Mouse (Mus musculus) spleen, adult 2 months (tissue): ENCODE measurements around the gene Pign. TPM values are rescaled to one million over a fixed set of nuclear protein-coding genes. Genes with fewer than 3 reads are reported as not detected.

Experiments used
- DNase-seq, 2 experiments: peaks; one replicate each; pipeline versions ENCODE4 v3.0.0 to v3.0.0-alpha.2; 2012 to 2021; ENCODE audit warnings: low spot score in 2 of 2, low read depth in 1 of 2
- H3K27ac ChIP-seq: fragments of 200-500 bp; 2 replicates; pipeline ENCODE4 v1.5.1; 2012; ENCODE audit warnings: low read length, inconsistent platforms; ENCODE audit not compliant: insufficient read depth
- H3K27me3 ChIP-seq: fragments of 200-500 bp; 2 replicates; pipeline ENCODE4 v1.6.1; 2012; ENCODE audit warnings: mild to moderate bottlenecking, moderate library complexity, low read length, inconsistent platforms; ENCODE audit not compliant: control insufficient read depth, insufficient read depth
- H3K36me3 ChIP-seq: fragments of 200-500 bp; 2 replicates; pipeline ENCODE4 v1.6.1; 2012; ENCODE audit warnings: mild to moderate bottlenecking, low read length, inconsistent platforms; ENCODE audit not compliant: control insufficient read depth, insufficient read depth
- H3K4me1 ChIP-seq: fragments of 200-500 bp; 2 replicates; pipeline ENCODE4 v1.6.1; 2011; ENCODE audit warnings: inconsistent platforms; ENCODE audit not compliant: control insufficient read depth, insufficient read depth, insufficient read length
- H3K4me3 ChIP-seq: fragments of 200-500 bp; 2 replicates; pipeline ENCODE4 v1.5.1; 2011; ENCODE audit warnings: mild to moderate bottlenecking, inconsistent platforms; ENCODE audit not compliant: insufficient read depth, insufficient read length; ENCODE audit errors: extremely low read depth
- CTCF ChIP-seq: fragments of 200-500 bp; IDR thresholded peaks from 2 replicates; pipeline ENCODE4 v1.5.1; 2011; ENCODE audit warnings: mild to moderate bottlenecking, inconsistent platforms; ENCODE audit not compliant: insufficient read depth, insufficient read length, insufficient replicate concordance; ENCODE audit errors: extremely low read depth
- POLR2A ChIP-seq: fragments of 200-500 bp; IDR thresholded peaks from 2 replicates; pipeline ENCODE4 v1.6.1; 2011; ENCODE audit warnings: low read depth, low read length, inconsistent platforms
- WGBS: fragments of 180-500 bp; shearing (Covaris S2); methylation state at CpG from one replicate; pipeline ENCODE4 v1.1.7; 2018; 5-methylcytosine and 5-hydroxymethylcytosine counted together
- polyA plus RNA-seq: library from polyadenylated mRNA; depleted of rRNA; stranded (reverse); fragments of >200 nt; gene quantifications from 2 replicates; pipeline ENCODE4 v1.2.3, GENCODE M21; 2012

Gene Pign
- polyA plus RNA-seq, 1 experiment = 11.0 TPM

- H3K27ac ChIP-seq = no peak overlapping the region
- 90% methylated on average over 1 of the region's 1 CpGs for WGBS
- TF ChIP-seq POLR2A (no peak), CTCF (peak; percentile 29; the same call in 1 of the 2 replicates)
- no peaks in the 10 kb centered on the region for H3K4me1 ChIP-seq
- H3K36me3 ChIP-seq = peaks cover 3% of the 10 kb centered on the region; the same call in 1 of the 2 replicates
- DNase-seq = peak in 1 of 2 experiments; percentile 17
- no peak overlapping the region for H3K4me3 ChIP-seq
- no peaks in the 10 kb centered on the region for H3K27me3 ChIP-seq
Measured at GRCm38 (mm10) chr1:105680587-105680986, 17.1 kb upstream of the Pign start.

GRCm38 (mm10) chr1:105674763-105675162, 11.3 kb upstream of the Pign start:
- WGBS = 92% methylated on average over 2 of the region's 2 CpGs
- TF ChIP-seq CTCF = no peak
- no peak for TF ChIP-seq POLR2A
- Histone ChIP-seq H3K27ac (no peak overlapping the region), H3K4me1 (no peaks in the 10 kb centered on the region), H3K36me3 (no peaks in the 10 kb centered on the region), H3K27me3 (no peaks in the 10 kb centered on the region), H3K4me3 (no peak overlapping the region)
- DNase-seq = no peak

- Histone ChIP-seq H3K4me1 (no peaks in the 10 kb centered on the region), H3K4me3 (no peak overlapping the region), H3K27me3 (no peaks in the 10 kb centered on the region), H3K36me3 (no peaks in the 10 kb centered on the region), H3K27ac (no peak overlapping the region)
- no peak for DNase-seq
- TF ChIP-seq CTCF (no peak), POLR2A (no peak)
Measured at GRCm38 (mm10) chr1:105669700-105670099, 6.2 kb upstream of the Pign start.

- under 1% methylated on average over 68 of the region's 68 CpGs for WGBS
- no peaks in the 10 kb centered on the region for H3K36me3 ChIP-seq
- TF ChIP-seq CTCF (no peak), POLR2A (no peak)
- no peaks in the 10 kb centered on the region for H3K4me1 ChIP-seq
- DNase-seq = no peak
- peak overlapping the region; percentile 73 for H3K27ac ChIP-seq
- peak overlapping the region; percentile 90 for H3K4me3 ChIP-seq
- no peaks in the 10 kb centered on the region for H3K27me3 ChIP-seq
Measured at GRCm38 (mm10) chr1:105663962-105664812, 710 bp upstream of the Pign start.

GRCm38 (mm10) chr1:105662820-105663170, 682 bp downstream of the Pign start:
- H3K4me3 ChIP-seq = peak overlapping the region; percentile 84
- H3K27ac ChIP-seq = peak overlapping the region; percentile 68
- no peak for TF ChIP-seq POLR2A
- TF ChIP-seq CTCF = no peak
- no peak for DNase-seq
- 7% methylated on average over 6 of the region's 6 CpGs for WGBS
- no peaks in the 10 kb centered on the region for H3K4me1 ChIP-seq
- no peaks in the 10 kb centered on the region for H3K36me3 ChIP-seq
- no peaks in the 10 kb centered on the region for H3K27me3 ChIP-seq

- Histone ChIP-seq H3K36me3 (peaks cover 2% of the 10 kb centered on the region), H3K4me3 (no peak overlapping the region), H3K27me3 (no peaks in the 10 kb centered on the region), H3K4me1 (no peaks in the 10 kb centered on the region), H3K27ac (no peak overlapping the region)
- TF ChIP-seq CTCF (no peak), POLR2A (no peak)
- DNase-seq = peak in 1 of 2 experiments; percentile 36
- WGBS = 24% methylated on average over 3 of the region's 3 CpGs
Measured at GRCm38 (mm10) chr1:105660015-105660414, 3.5 kb downstream of the Pign start.

GRCm38 (mm10) chr1:105653981-105654380, 9.5 kb downstream of the Pign start:
- 95% methylated on average over 1 of the region's 1 CpGs for WGBS
- H3K4me1 ChIP-seq = no peaks in the 10 kb centered on the region
- H3K27me3 ChIP-seq = no peaks in the 10 kb centered on the region
- DNase-seq = no peak
- no peak for TF ChIP-seq POLR2A
- no peak for TF ChIP-seq CTCF
- H3K4me3 ChIP-seq = no peak overlapping the region
- H3K36me3 ChIP-seq = peaks cover 7% of the 10 kb centered on the region
- no peak overlapping the region for H3K27ac ChIP-seq
